Mouse (Mus musculus) NIH3T3 (cell line): Measurements from ENCODE around the gene Pdzrn4.

Source experiments
- DNase-seq: peaks from one replicate; pipeline ENCODE4 v3.0.0-alpha.2; 2012; ENCODE audit warnings: low read depth

Pdzrn4 gene

GRCm38 (mm10) chr15:92500276-92500838 is 103.7 kb downstream of the Pdzrn4 start:
- no peak for DNase-seq

GRCm38 (mm10) chr15:92502797-92503196 is 106.1 kb downstream of the Pdzrn4 start:
- no peak for DNase-seq

- DNase-seq = no peak
Measured at GRCm38 (mm10) chr15:92509372-92509771, 112.7 kb downstream of the Pdzrn4 start.

DNA sequence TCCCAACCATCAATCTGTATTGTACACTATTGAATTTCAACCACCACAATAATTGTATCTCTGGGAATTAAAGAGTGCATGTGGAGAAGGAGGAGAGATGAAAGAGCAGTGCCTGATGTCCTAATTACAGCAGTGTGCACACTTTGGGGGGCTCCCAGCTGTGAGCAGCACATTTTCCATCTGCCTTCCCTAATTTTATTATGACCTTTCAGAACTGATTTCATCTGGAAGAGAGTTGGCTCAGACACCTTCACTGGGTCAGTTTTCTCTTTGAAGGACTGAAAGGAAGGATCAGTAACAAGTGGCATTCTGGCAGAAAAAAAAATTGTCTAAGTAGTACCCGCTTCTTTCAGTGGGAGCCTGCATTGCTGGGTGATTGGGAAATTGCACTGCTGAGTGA is 119.0 kb downstream of the Pdzrn4 start:
- DNase-seq = no peak

DNA sequence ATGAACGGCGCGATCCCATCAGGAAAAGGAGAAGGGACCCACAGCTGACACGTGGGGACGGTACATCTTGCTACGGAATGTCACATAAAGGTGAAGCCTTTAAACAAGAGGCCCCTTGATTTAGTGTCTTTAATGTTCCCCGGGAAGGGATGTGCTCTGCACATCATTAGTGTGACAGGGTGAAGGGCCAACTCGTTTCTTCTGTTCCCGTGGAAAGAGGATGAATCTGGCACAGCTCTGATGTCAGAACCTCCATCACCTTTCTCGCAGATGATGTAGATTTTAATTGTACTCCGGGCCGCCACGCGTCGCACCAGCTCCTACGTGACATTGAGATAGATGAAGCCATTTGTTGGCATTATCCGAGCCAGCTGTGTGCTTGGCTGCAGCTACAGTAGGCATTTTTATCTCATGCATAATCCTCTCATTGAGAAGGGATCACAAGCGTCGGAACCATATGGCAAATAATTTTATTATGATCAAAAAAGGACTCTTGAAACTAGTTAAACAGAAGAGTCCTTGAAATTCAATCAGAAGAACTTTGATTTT is 124.1 kb downstream of the Pdzrn4 start:
- no peak for DNase-seq

DNA sequence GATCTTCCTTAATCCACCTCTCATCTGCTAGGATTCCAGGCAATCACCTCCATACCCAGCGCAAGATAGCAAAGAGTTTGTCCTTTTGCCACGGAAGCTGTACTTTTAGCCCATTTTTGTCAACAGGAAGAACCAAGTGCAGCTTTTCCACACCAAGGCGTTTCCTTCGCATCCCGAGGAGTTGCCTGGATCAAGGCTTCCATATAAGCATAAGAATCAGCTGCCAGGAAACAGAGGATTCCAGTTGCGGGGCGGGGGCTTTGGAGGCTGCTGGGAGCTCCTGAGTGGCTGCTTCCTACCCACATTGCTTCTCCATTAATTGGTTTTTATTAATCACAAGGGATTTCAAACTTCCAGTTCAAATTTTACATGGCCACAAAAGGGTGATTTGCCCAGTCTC is 125.0 kb downstream of the Pdzrn4 start:
- DNase-seq = no peak

DNA sequence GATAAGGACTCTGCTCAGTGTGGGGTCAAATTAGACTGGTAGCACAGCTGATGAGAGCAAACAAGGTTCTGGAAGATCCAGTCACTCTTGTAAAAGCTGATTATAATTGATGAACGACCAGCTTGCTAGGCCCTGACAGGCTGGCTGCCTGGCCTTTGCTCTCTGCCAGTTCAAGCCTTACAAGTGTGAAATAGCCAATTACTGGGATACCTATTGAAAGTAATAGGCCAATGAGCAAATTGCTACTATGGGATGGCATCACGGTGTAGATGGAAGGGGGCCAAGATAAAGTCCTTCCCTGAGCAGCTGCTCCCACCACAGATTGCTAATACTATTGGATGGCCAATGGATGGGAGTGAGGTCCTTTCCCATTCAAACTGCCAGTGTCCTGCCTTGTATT is 128.2 kb downstream of the Pdzrn4 start:
- no peak for DNase-seq

- DNase-seq = no peak
Measured at GRCm38 (mm10) chr15:92525416-92525815, 128.7 kb downstream of the Pdzrn4 start.

- peak; percentile 34 for DNase-seq
Measured at GRCm38 (mm10) chr15:92526731-92527130, 130.1 kb downstream of the Pdzrn4 start.

DNA sequence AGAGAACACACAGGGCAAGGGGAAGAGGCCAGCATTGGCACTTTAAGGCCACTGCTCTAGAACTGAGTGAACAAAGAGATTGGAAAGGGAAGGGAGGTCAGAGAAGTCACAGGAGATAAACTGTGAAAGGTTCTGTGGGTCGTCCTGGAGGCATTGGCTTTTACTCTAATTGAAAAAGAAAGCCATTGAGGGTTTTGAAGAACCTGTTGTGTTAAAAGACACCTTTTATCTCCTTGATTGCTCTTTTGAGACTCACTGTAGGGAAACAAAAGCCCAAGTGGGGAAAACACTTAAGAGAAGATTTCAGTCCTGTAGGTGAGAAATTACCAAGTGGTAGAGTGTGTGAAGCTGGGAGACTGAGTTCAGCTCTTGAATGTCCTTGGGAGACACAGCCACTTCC is 146.6 kb downstream of the Pdzrn4 start:
- DNase-seq = no peak

GRCm38 (mm10) chr15:92547294-92547911 is 150.7 kb downstream of the Pdzrn4 start:
- DNase-seq = no peak

GRCm38 (mm10) chr15:92555012-92555574 is 158.4 kb downstream of the Pdzrn4 start:
- no peak for DNase-seq

DNA sequence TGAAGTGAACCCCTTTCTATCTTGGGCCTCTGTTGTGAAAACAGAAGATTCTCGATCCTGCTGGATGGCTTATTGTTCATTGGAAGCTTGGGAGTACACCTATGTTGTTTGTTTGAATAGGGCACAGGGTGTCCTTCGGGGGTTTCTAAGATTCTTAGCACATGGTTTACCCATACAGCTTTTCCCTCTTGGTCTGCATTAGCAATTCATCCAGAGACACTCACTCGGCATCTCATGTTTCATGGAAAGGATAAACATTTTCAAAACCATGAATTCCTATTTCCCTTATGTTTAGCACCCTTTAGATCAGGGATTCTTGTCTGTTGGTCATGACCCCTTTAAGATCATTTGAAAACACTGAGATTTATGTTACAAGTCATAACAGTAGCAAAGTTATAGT is 159.0 kb downstream of the Pdzrn4 start:
- no peak for DNase-seq

GRCm38 (mm10) chr15:92558592-92558991 is 161.9 kb downstream of the Pdzrn4 start:
- no peak for DNase-seq

DNA sequence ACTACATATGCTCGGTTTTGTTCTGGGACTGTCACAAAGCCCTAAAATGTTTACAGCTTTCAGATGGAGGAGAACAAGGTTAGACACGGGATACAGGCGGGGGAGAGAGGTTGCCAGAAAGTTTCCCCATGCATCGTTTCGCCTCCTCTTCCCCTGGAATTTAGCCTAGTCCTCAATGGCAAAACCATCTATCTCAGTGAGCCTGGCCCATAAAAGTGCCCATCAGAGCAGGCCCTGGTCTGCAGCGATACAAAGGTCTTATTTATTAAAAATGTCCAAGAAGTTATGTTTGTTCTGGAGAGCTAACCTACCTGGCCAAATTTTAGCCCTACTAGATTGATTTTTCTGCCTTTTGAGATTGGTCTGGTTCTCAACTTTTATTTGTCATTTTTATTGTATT is 165.5 kb downstream of the Pdzrn4 start:
- DNase-seq = no peak

DNA sequence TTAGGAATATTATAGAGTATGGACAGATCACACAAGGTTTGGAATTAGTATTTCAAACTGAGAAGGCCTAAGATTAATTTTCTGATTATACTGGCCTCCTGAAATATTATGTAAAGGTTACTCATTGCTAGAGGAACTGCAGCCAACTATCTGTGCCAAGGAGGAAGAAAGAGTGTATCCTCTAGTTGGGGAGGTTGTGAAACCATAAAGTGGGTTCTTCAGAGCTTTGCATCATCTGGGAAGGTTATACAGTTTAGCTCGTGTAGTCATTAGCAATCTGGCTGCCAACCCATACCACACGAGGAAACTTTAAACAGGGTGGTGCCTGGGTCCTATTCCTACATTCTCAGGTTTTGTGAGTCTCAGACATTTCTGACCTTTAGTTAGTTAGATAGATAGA is 166.9 kb downstream of the Pdzrn4 start:
- no peak for DNase-seq

DNA sequence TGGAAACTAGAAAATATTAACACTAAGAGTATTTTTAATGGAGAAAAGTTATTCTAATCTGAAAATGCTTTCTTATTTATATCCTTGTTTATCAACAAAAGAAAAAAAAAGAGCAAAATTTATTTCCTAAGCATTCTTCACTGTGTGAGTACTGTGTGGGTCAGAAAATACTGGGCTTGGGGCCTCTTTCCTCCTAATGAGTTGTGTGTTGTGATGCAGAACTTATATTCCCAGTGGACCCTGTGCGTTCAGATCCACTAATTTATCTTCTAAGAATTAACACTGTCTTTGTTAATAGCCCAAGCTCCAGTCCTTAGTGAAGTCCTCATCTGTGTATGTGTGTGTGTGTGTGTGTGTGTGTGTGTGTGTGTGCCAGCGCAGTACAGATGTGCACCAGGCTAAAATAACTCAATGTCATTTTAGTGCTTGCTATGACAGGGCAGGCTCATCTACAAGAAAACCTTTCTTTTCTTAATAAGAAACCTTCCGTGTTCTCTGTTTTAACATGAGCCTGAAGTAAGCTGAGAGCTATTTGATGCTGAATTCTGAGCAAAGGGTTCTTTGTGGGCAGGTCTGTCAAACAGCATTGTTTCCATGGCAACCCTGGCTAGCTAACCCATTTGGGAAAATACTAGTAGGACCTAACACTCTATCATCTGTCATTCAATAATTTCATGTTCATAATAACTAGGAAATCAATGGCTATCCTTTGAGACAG is 174.0 kb downstream of the Pdzrn4 start:
- no peak for DNase-seq

GRCm38 (mm10) chr15:92571244-92571539 is 174.5 kb downstream of the Pdzrn4 start:
- DNase-seq = no peak

GRCm38 (mm10) chr15:92577476-92577875 is 180.8 kb downstream of the Pdzrn4 start:
- no peak for DNase-seq

DNA sequence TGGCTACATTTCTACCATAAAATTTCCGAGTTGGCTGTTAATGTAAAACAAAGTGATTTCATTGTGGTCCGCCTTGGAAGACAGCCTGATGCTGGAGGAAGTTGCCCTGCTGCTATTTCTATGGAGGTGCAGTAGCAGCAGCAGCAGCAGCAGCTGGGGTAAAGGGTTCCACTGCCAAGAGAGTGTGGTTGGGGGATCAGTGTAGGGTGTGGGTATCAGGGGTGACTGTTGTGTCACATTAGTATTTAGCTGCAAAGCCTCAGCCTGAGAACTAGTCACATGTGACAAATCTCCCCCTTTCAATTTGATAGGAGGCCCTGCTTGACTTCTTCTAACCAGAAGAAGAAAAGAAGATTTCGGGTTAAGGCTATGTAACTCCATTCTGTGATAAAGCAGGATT is 183.5 kb downstream of the Pdzrn4 start:
- no peak for DNase-seq

DNA sequence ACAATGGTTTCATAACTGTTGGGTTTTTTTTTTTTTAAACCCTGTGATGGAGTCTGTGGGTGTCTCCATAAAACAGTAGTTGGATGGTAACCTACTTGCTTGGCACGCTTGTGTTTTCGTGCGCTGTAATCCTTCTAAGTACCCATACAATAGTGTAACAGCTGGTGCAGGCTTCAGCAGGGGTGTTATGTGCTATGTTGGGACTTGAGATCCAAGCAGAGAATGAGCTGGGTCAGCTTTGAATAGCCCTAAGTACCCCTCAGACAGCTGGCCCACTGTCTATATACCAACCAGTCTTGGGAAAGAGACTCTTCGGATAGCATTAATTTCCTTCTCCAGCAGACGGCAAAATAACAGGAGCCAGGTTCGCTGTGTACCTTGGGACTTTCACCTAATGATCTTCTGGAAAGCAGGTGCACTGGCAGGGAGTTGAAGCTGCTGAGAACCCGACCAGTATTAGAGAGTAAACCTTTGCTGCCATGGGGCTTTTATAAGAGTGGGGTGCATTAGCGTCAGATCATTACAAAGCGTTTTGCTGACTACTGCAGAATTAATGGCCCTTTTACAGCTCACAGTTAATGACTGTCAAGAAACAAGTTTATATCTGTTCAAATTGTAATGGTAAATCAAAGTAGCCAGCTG is 184.2 kb downstream of the Pdzrn4 start:
- DNase-seq = no peak

- DNase-seq = no peak
Measured at GRCm38 (mm10) chr15:92584357-92585138, 187.9 kb downstream of the Pdzrn4 start.
